Mouse (Mus musculus): ENCODE results near the gene Zfp472. TPM values are rescaled to one million over a fixed set of nuclear protein-coding genes. Genes with fewer than 3 reads are reported as not detected.

Zfp472 gene
- polyA plus RNA-seq, 1 experiment from 2014 or later = 4.9 TPM

DNA sequence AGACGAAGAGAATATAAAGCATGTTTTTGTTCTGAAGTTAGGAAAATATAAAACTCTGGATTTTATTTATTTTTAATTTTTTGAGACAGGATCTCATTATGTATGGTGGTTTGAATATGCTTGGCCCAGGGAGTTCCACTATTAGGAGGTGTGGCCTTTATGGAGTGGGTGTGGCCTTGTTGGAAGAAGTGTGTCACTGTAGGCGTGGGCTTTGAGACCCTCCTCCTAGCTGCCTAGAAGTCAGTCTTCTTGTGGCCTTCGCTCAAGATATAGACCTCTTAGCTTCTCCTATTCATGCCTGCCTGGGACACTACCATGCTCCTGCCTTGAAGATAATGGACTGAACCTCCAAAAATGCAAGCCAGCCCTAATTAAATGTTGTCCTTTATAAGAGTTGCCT is 15.5 kb upstream of the Zfp472 start:
- Histone ChIP-seq H3K27ac (ENCODE audit: low read depth, low read length) (no peak overlapping the region), H3K27me3 (replicated peaks; ENCODE audit: control insufficient read depth, insufficient read depth, low read length) (no peaks in the 10 kb centered on the region), H3K9me3 (ENCODE audit: control insufficient read depth) (no peaks in the 10 kb centered on the region), H3K9ac (ENCODE audit: low read depth, low read length) (no peak overlapping the region), H3K4me1 (replicated peaks; ENCODE audit: control insufficient read depth, insufficient read depth, low read length) (peaks cover 3% of the 10 kb centered on the region), H3K36me3 (ENCODE audit: control insufficient read depth, insufficient read depth) (no peaks in the 10 kb centered on the region), H3K4me3 (ENCODE audit: low read depth, low read length) (no peak overlapping the region), H3K4me2 (replicated peaks; ENCODE audit: low read depth) (no peak overlapping the region)
- ATAC-seq = no peak
- 90% methylated on average over 3 of the region's 3 CpGs for WGBS
- no peak for TF ChIP-seq CTCF (IDR thresholded peaks at IDR 0.05; ENCODE audit: low read depth)

DNA sequence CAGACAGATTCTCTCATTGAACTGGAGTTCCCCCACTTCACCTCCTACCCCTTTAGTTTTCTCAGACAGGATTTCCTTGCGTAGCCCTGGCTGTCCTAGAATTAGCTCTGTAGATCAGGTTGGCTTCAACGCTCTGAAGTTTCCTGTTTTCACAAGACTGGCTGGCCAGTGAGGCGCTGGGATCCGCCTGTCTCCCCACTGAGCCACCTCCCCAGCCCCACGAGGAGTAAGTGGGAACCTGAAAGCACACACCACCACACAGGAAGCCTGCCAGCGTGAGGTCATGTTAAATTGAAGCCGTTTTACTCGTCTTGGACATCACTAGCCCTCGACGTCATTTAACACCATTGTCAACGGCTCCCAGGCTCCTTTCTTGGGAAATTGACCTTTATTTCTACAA is 14.6 kb upstream of the Zfp472 start:
- no peak overlapping the region for H3K4me2 ChIP-seq (replicated peaks; ENCODE audit: low read depth)
- H3K4me3 ChIP-seq (ENCODE audit: low read depth, low read length) = no peak overlapping the region
- H3K27me3 ChIP-seq (replicated peaks; ENCODE audit: control insufficient read depth, insufficient read depth, low read length) = no peaks in the 10 kb centered on the region
- no peaks in the 10 kb centered on the region for H3K9me3 ChIP-seq (ENCODE audit: control insufficient read depth)
- no peak for TF ChIP-seq CTCF (IDR thresholded peaks at IDR 0.05; ENCODE audit: low read depth)
- H3K36me3 ChIP-seq (ENCODE audit: control insufficient read depth, insufficient read depth) = no peaks in the 10 kb centered on the region
- ATAC-seq = no peak
- WGBS = 81% methylated on average over 11 of the region's 11 CpGs
- no peak overlapping the region for H3K9ac ChIP-seq (ENCODE audit: low read depth, low read length)
- no peak overlapping the region for H3K27ac ChIP-seq (ENCODE audit: low read depth, low read length)
- H3K4me1 ChIP-seq (replicated peaks; ENCODE audit: control insufficient read depth, insufficient read depth, low read length) = peaks cover 3% of the 10 kb centered on the region; the same call in 1 of the 2 replicates

DNA sequence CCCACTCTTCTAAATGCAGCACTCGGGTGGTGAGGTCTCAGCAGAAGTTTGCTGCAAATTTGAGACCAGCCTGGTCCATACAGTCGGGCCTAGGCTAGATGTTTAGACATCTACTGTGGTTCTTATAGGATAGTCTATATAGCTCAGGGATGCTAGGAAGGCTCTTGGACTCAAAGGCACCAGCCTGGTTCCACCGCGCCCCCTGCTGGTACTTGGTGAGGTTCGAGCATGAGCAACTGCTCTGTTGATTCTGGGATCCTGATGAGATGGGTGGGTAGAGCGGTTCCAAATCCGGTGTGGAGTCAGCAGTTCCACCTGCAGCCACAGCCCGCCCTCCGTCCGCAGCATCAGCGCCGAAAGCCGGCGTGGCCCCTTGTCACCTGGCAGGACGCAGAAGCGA is 14.2 kb upstream of the Zfp472 start:
- Histone ChIP-seq H3K4me3 (ENCODE audit: low read depth, low read length) (no peak overlapping the region), H3K27ac (ENCODE audit: low read depth, low read length) (no peak overlapping the region), H3K27me3 (replicated peaks; ENCODE audit: control insufficient read depth, insufficient read depth, low read length) (no peaks in the 10 kb centered on the region), H3K36me3 (ENCODE audit: control insufficient read depth, insufficient read depth) (no peaks in the 10 kb centered on the region), H3K4me1 (replicated peaks; ENCODE audit: control insufficient read depth, insufficient read depth, low read length) (peaks cover 3% of the 10 kb centered on the region; the same call in 1 of the 2 replicates), H3K9me3 (ENCODE audit: control insufficient read depth) (no peaks in the 10 kb centered on the region), H3K4me2 (replicated peaks; ENCODE audit: low read depth) (no peak overlapping the region), H3K9ac (ENCODE audit: low read depth, low read length) (no peak overlapping the region)
- TF ChIP-seq CTCF (IDR thresholded peaks at IDR 0.05; ENCODE audit: low read depth) = peak; percentile 94
- ATAC-seq = no peak
- WGBS = 25% methylated on average over 16 of the region's 16 CpGs

GRCm38 (mm10) chr17:32965253-32965622 is 376 bp upstream of the Zfp472 start:
- peak; percentile 40 for ATAC-seq
- TF ChIP-seq CTCF (IDR thresholded peaks at IDR 0.05; ENCODE audit: low read depth) = no peak

GRCm38 (mm10) chr17:32981361-32981760 is 15.7 kb downstream of the Zfp472 start:
- Histone ChIP-seq H3K27ac (ENCODE audit: low read depth, low read length) (no peak overlapping the region), H3K9ac (ENCODE audit: low read depth, low read length) (no peak overlapping the region), H3K27me3 (replicated peaks; ENCODE audit: control insufficient read depth, insufficient read depth, low read length) (no peaks in the 10 kb centered on the region), H3K9me3 (ENCODE audit: control insufficient read depth) (no peaks in the 10 kb centered on the region), H3K4me1 (replicated peaks; ENCODE audit: control insufficient read depth, insufficient read depth, low read length) (no peaks in the 10 kb centered on the region), H3K36me3 (ENCODE audit: control insufficient read depth, insufficient read depth) (peaks cover 28% of the 10 kb centered on the region), H3K4me3 (ENCODE audit: low read depth, low read length) (no peak overlapping the region), H3K4me2 (replicated peaks; ENCODE audit: low read depth) (no peak overlapping the region)
- WGBS = 80% methylated on average over 4 of the region's 4 CpGs
- no peak for TF ChIP-seq CTCF (IDR thresholded peaks at IDR 0.05; ENCODE audit: low read depth)
- ATAC-seq = no peak

More at GRCm38 (mm10) chr17:32965253-32965622, 376 bp upstream of the Zfp472 start:
- H3K9me3 ChIP-seq (ENCODE audit: control insufficient read depth) = no peaks in the 10 kb centered on the region
- H3K9ac ChIP-seq (ENCODE audit: low read depth, low read length) = peak overlapping the region; percentile 66
- no peaks in the 10 kb centered on the region for H3K27me3 ChIP-seq (replicated peaks; ENCODE audit: control insufficient read depth, insufficient read depth, low read length)
- peak overlapping the region; percentile 74 for H3K4me3 ChIP-seq (ENCODE audit: low read depth, low read length)
- H3K27ac ChIP-seq (ENCODE audit: low read depth, low read length) = peak overlapping the region; percentile 95
- H3K4me2 ChIP-seq (replicated peaks; ENCODE audit: low read depth) = peak overlapping the region; percentile 77
- WGBS = under 1% methylated on average over 14 of the region's 14 CpGs
- 0 out of 2 replicates have a peak, but pooled peaks cover 5% of the 10 kb centered on the region for H3K4me1 ChIP-seq (replicated peaks; ENCODE audit: control insufficient read depth, insufficient read depth, low read length)
- no peaks in the 10 kb centered on the region for H3K36me3 ChIP-seq (ENCODE audit: control insufficient read depth, insufficient read depth)

- H3K36me3 ChIP-seq (ENCODE audit: control insufficient read depth, insufficient read depth) = no peaks in the 10 kb centered on the region
- H3K4me2 ChIP-seq (replicated peaks; ENCODE audit: low read depth) = no peak overlapping the region
- H3K9ac ChIP-seq (ENCODE audit: low read depth, low read length) = no peak overlapping the region
- no peaks in the 10 kb centered on the region for H3K27me3 ChIP-seq (replicated peaks; ENCODE audit: control insufficient read depth, insufficient read depth, low read length)
- H3K27ac ChIP-seq (ENCODE audit: low read depth, low read length) = no peak overlapping the region
- no peaks in the 10 kb centered on the region for H3K4me1 ChIP-seq (replicated peaks; ENCODE audit: control insufficient read depth, insufficient read depth, low read length)
- no peak for TF ChIP-seq CTCF (IDR thresholded peaks at IDR 0.05; ENCODE audit: low read depth)
- 70% methylated on average over 4 of the region's 4 CpGs for WGBS
- no peak for ATAC-seq
- H3K4me3 ChIP-seq (ENCODE audit: low read depth, low read length) = no peak overlapping the region
- no peaks in the 10 kb centered on the region for H3K9me3 ChIP-seq (ENCODE audit: control insufficient read depth)
These were observed 20.7 kb downstream of the Zfp472 start for GRCm38 (mm10) chr17:32986301-32986700.
